Mouse (Mus musculus): ENCODE data around the gene Ogfr. TPM values are rescaled to one million over a fixed set of nuclear protein-coding genes. Genes with fewer than 3 reads are reported as not detected.

Ogfr gene
- 56.9 and 76.6 TPM in 2 replicates for total RNA-seq (2017)

- ATAC-seq (ENCODE audit: extremely low read depth, insufficient number of reproducible peaks, low FRiP score, poor library complexity, severe bottlenecking) = peak; percentile 74
These were observed at the start of gene Ogfr for GRCm38 (mm10) chr2:180589123-180589831. TSS of gene Ogfr (plus strand) at chr2:180589245.

- ATAC-seq (ENCODE audit: extremely low read depth, insufficient number of reproducible peaks, low FRiP score, poor library complexity, severe bottlenecking) = no peak
These were observed 45.4 kb upstream of the Ogfr start for GRCm38 (mm10) chr2:180543675-180544074.

GRCm38 (mm10) chr2:180545046-180545445, 44.0 kb upstream of the Ogfr start:
- ATAC-seq (ENCODE audit: extremely low read depth, insufficient number of reproducible peaks, low FRiP score, poor library complexity, severe bottlenecking) = no peak

- no peak for ATAC-seq (ENCODE audit: extremely low read depth, insufficient number of reproducible peaks, low FRiP score, poor library complexity, severe bottlenecking)
These were observed 41.5 kb upstream of the Ogfr start for GRCm38 (mm10) chr2:180547384-180548106.

- ATAC-seq (ENCODE audit: extremely low read depth, insufficient number of reproducible peaks, low FRiP score, poor library complexity, severe bottlenecking) = no peak
These were observed 36.7 kb upstream of the Ogfr start for GRCm38 (mm10) chr2:180552340-180552739.

- no peak for ATAC-seq (ENCODE audit: extremely low read depth, insufficient number of reproducible peaks, low FRiP score, poor library complexity, severe bottlenecking)
These were observed 33.8 kb upstream of the Ogfr start for GRCm38 (mm10) chr2:180555219-180555618.

- ATAC-seq (ENCODE audit: extremely low read depth, insufficient number of reproducible peaks, low FRiP score, poor library complexity, severe bottlenecking) = no peak
These were observed 32.6 kb upstream of the Ogfr start for GRCm38 (mm10) chr2:180556470-180556869.

- ATAC-seq (ENCODE audit: extremely low read depth, insufficient number of reproducible peaks, low FRiP score, poor library complexity, severe bottlenecking) = no peak
These were observed 28.8 kb upstream of the Ogfr start for GRCm38 (mm10) chr2:180560245-180560644.

GRCm38 (mm10) chr2:180562146-180562545, 26.9 kb upstream of the Ogfr start:
- no peak for ATAC-seq (ENCODE audit: extremely low read depth, insufficient number of reproducible peaks, low FRiP score, poor library complexity, severe bottlenecking)

- no peak for ATAC-seq (ENCODE audit: extremely low read depth, insufficient number of reproducible peaks, low FRiP score, poor library complexity, severe bottlenecking)
These were observed 25.7 kb upstream of the Ogfr start for GRCm38 (mm10) chr2:180563296-180563695.

- no peak for ATAC-seq (ENCODE audit: extremely low read depth, insufficient number of reproducible peaks, low FRiP score, poor library complexity, severe bottlenecking)
These were observed 25.2 kb upstream of the Ogfr start for GRCm38 (mm10) chr2:180563841-180564240.

- ATAC-seq (ENCODE audit: extremely low read depth, insufficient number of reproducible peaks, low FRiP score, poor library complexity, severe bottlenecking) = peak; percentile 59; the same call in 1 of the 2 replicates
These were observed 22.7 kb upstream of the Ogfr start for GRCm38 (mm10) chr2:180566240-180566913.

GRCm38 (mm10) chr2:180569028-180569643, 19.9 kb upstream of the Ogfr start:
- no peak for ATAC-seq (ENCODE audit: extremely low read depth, insufficient number of reproducible peaks, low FRiP score, poor library complexity, severe bottlenecking)

GRCm38 (mm10) chr2:180576482-180576881, 12.6 kb upstream of the Ogfr start:
- ATAC-seq (ENCODE audit: extremely low read depth, insufficient number of reproducible peaks, low FRiP score, poor library complexity, severe bottlenecking) = no peak; the same call in 1 of the 2 replicates

- ATAC-seq (ENCODE audit: extremely low read depth, insufficient number of reproducible peaks, low FRiP score, poor library complexity, severe bottlenecking) = peak; percentile 56; the same call in 1 of the 2 replicates
These were observed 10.4 kb upstream of the Ogfr start for GRCm38 (mm10) chr2:180578686-180579085.

- ATAC-seq (ENCODE audit: extremely low read depth, insufficient number of reproducible peaks, low FRiP score, poor library complexity, severe bottlenecking) = no peak
These were observed 8.0 kb upstream of the Ogfr start, which contains the start of gene Mrgbp for GRCm38 (mm10) chr2:180581002-180581401. TSS of gene Mrgbp (plus strand) at chr2:180581304.

- peak; percentile 74 for ATAC-seq (ENCODE audit: extremely low read depth, insufficient number of reproducible peaks, low FRiP score, poor library complexity, severe bottlenecking)
These were observed 6.4 kb upstream of the Ogfr start for GRCm38 (mm10) chr2:180582481-180583153.

- ATAC-seq (ENCODE audit: extremely low read depth, insufficient number of reproducible peaks, low FRiP score, poor library complexity, severe bottlenecking) = no peak
These were observed 5.9 kb upstream of the Ogfr start for GRCm38 (mm10) chr2:180583154-180583507.

- ATAC-seq (ENCODE audit: extremely low read depth, insufficient number of reproducible peaks, low FRiP score, poor library complexity, severe bottlenecking) = no peak
These were observed 316 bp upstream of the Ogfr start for GRCm38 (mm10) chr2:180588736-180589122.
